Mouse (Mus musculus) intestine, postnatal 0 days (tissue): Measurements from ENCODE around the gene Rgs3. TPM values are rescaled to one million over a fixed set of nuclear protein-coding genes. Genes with fewer than 3 reads are reported as not detected.

Experiments
- ATAC-seq: fragments of 200-750 bp; cut with Nextera tagmentation; 2 replicates; pipeline ENCODE4 v1.8.0; 2017; ENCODE audit warnings: mild to moderate bottlenecking, moderate TSS enrichment, moderate library complexity
- H3K27ac ChIP-seq: fragments of 300-500 bp; sonication (generic); 2 replicates; pipeline ENCODE4 v1.5.1; 2014; ENCODE audit warnings: mild to moderate bottlenecking, low read depth, low read length, moderate library complexity
- H3K27me3 ChIP-seq: fragments of 300-500 bp; sonication (generic); replicated peaks from 2 replicates; pipeline ENCODE4 v1.6.1; 2014; ENCODE audit warnings: low read length, mixed read lengths; ENCODE audit not compliant: control insufficient read depth, insufficient read depth
- H3K36me3 ChIP-seq: fragments of 300-500 bp; sonication (generic); 2 replicates; pipeline ENCODE4 v1.6.1; 2014; ENCODE audit warnings: mild to moderate bottlenecking, moderate library complexity; ENCODE audit not compliant: control insufficient read depth, insufficient read depth
- H3K4me1 ChIP-seq: fragments of 300-500 bp; sonication (generic); replicated peaks from 2 replicates; pipeline ENCODE4 v1.6.1; 2014; ENCODE audit warnings: antibody characterized with exemption, low read length, mixed read lengths; ENCODE audit not compliant: control insufficient read depth, insufficient read depth
- H3K4me2 ChIP-seq: fragments of 300-500 bp; sonication (generic); replicated peaks from 2 replicates; pipeline ENCODE4 v1.6.1; 2014; ENCODE audit warnings: low read depth, mild to moderate bottlenecking, moderate library complexity
- H3K4me3 ChIP-seq: fragments of 300-500 bp; sonication (generic); 2 replicates; pipeline ENCODE4 v1.5.1; 2014; ENCODE audit warnings: low read depth, low read length
- H3K9ac ChIP-seq: fragments of 300-500 bp; sonication (generic); 2 replicates; pipeline ENCODE4 v1.6.1; 2014; ENCODE audit warnings: mild to moderate bottlenecking, low read depth, low read length
- H3K9me3 ChIP-seq: fragments of 300-500 bp; sonication (generic); 2 replicates; pipeline ENCODE4 v1.6.1; 2016; ENCODE audit warnings: mixed run types; ENCODE audit not compliant: control insufficient read depth
- CTCF ChIP-seq: sonication (generic); IDR thresholded peaks from 2 replicates; pipeline ENCODE4 v1.5.1; 2016; ENCODE audit warnings: low read depth, mild to moderate bottlenecking, control low read depth, antibody characterized with exemption, moderate library complexity
- WGBS: fragments of 180-500 bp; shearing (Covaris S2); extraction: QIAGEN DNeasy Blood & Tissue Kit; methylation state at CpG from one replicate; pipeline ENCODE4 v1.1.7; 2014; 5-methylcytosine and 5-hydroxymethylcytosine counted together
- polyA plus RNA-seq: library from polyadenylated mRNA; unstranded; fragments of >200 nt; fragmentation: Nextera tagmentation; extraction: Ambion mirVana; gene quantifications from 2 replicates; pipeline ENCODE4 v1.2.1, GENCODE M21; 2015

Gene Rgs3
- polyA plus RNA-seq, 1 experiment from 2014 or later: 30.1 TPM

DNA sequence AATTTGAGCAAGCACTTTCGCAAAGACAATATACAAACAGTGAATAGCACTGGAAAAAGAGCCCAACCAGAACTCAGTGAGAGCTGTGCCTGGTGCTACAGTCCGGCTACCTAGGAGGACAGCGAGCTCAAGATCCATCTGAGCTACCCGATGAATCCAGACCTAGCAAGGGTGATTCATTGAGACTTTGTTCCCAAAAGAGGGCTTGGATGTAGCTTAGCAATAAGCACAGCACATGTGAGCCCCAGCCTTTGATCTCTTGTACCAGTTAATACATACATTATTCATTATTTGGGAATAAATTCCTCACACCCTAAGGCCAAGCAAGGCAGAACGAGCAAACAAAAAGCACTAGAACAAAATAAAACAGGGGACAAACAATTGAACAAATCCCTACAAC lies 34.8 kb downstream of the Rgs3 start:
- H3K27ac ChIP-seq: no peak overlapping the region
- WGBS: 79% methylated on average over 5 of the region's 5 CpGs
- H3K9me3 ChIP-seq: no peaks in the 10 kb centered on the region
- no peaks in the 10 kb centered on the region for H3K36me3 ChIP-seq
- H3K27me3 ChIP-seq: no peaks in the 10 kb centered on the region
- H3K4me2 ChIP-seq: no peak overlapping the region
- H3K4me3 ChIP-seq: no peak overlapping the region
- H3K4me1 ChIP-seq: no peaks in the 10 kb centered on the region
- no peak for ATAC-seq
- no peak for TF ChIP-seq CTCF
- H3K9ac ChIP-seq: no peak overlapping the region

DNA sequence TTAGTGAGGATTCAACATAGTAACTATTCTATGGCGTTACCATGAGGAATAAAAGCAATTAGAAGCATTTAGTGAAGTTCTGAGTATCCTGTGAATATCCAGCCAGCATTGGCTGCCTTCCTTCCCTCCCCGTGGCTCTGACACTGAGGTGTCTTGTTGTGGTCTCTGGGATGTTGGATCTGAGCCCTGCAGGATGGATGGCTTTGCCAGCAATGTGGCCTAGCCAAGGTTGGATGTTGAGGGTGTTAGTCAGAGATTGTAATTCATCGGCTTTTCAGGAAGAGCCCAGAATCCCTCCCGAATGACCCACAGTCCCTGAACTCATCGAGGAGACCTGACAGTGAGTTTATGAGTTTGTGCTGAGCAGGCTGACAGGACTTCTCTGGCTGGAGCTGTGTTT lies 36.4 kb downstream of the Rgs3 start:
- Histone ChIP-seq H3K4me2 (no peak overlapping the region), H3K27ac (no peak overlapping the region), H3K9me3 (no peaks in the 10 kb centered on the region), H3K27me3 (no peaks in the 10 kb centered on the region), H3K9ac (no peak overlapping the region), H3K36me3 (no peaks in the 10 kb centered on the region), H3K4me1 (no peaks in the 10 kb centered on the region), H3K4me3 (no peak overlapping the region)
- WGBS: 67% methylated on average over 5 of the region's 5 CpGs
- TF ChIP-seq CTCF: no peak
- no peak for ATAC-seq

DNA sequence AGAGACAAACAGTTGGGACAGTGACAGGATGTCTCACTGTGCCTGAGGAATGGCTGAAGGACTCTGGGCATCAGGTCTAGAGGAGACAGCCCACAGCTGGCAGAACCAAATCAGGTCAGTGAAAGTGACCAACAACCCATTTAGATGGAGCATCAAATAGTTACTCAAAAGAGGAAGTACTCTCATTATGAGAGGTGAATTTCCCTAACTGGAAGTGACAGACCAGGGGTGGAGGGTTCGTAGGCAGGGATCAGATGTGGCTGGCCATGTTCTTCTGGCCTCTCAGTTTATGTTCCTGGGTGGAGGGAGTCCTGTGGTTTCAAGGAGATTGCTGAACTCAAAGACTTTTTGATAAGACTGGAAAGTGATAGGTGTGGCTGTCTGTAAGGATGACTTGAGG lies 40.9 kb downstream of the Rgs3 start:
- TF ChIP-seq CTCF: no peak
- 0 out of 2 replicates have a peak, but pooled peaks cover 3% of the 10 kb centered on the region for H3K36me3 ChIP-seq
- no peaks in the 10 kb centered on the region for H3K27me3 ChIP-seq
- H3K9me3 ChIP-seq: no peaks in the 10 kb centered on the region
- no peak overlapping the region for H3K4me2 ChIP-seq
- no peak overlapping the region for H3K27ac ChIP-seq
- H3K4me1 ChIP-seq: no peaks in the 10 kb centered on the region
- no peak overlapping the region for H3K4me3 ChIP-seq
- H3K9ac ChIP-seq: no peak overlapping the region
- no peak for ATAC-seq
- WGBS: 70% methylated on average over 1 of the region's 1 CpGs

DNA sequence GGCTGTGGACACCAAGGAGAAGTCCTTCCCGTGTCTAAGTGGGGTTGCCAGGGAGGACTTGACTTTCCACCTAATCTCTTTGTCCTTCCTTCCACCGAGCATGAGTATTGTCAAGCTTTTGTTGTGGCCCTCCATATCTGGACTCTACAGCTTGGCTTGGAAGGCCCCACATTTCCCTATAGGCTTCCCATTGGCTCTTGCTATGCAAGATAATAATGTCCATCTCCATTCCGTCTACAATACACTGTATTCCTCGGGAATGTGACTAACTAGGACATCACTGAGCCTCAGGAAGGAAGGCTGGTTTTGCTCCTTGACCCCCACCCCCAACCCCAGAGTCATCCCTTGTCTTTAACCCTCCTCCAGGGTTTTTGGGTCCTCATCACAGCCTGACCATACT lies 44.0 kb downstream of the Rgs3 start:
- Histone ChIP-seq H3K36me3 (peaks cover 3% of the 10 kb centered on the region; the same call in 1 of the 2 replicates), H3K4me3 (no peak overlapping the region), H3K9me3 (no peaks in the 10 kb centered on the region), H3K4me1 (no peaks in the 10 kb centered on the region), H3K9ac (no peak overlapping the region), H3K27me3 (no peaks in the 10 kb centered on the region), H3K4me2 (no peak overlapping the region), H3K27ac (no peak overlapping the region)
- 83% methylated on average over 4 of the region's 4 CpGs for WGBS
- no peak for TF ChIP-seq CTCF
- ATAC-seq: no peak

DNA sequence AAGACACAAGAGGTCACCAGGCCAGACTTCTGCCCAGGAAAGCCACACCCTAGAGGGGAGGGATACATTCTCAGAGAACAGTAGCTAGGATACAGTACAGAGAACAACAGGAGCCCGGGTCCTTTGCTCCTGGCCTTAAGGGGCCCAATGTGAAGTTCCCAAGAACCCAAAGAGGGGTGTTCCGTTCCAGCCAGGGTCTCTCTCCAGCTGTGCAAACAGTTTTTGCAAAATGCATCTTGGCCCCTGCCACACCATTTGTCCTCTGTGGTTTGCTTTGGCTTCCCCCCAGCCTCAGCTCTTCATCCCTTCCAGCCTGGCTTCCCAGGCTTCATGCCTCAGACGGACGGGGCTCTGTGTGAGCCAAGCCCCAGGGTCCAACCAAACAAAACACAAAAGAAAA lies 44.4 kb downstream of the Rgs3 start:
- 70% methylated on average over 4 of the region's 4 CpGs for WGBS
- H3K9ac ChIP-seq: no peak overlapping the region
- H3K9me3 ChIP-seq: no peaks in the 10 kb centered on the region

DNA sequence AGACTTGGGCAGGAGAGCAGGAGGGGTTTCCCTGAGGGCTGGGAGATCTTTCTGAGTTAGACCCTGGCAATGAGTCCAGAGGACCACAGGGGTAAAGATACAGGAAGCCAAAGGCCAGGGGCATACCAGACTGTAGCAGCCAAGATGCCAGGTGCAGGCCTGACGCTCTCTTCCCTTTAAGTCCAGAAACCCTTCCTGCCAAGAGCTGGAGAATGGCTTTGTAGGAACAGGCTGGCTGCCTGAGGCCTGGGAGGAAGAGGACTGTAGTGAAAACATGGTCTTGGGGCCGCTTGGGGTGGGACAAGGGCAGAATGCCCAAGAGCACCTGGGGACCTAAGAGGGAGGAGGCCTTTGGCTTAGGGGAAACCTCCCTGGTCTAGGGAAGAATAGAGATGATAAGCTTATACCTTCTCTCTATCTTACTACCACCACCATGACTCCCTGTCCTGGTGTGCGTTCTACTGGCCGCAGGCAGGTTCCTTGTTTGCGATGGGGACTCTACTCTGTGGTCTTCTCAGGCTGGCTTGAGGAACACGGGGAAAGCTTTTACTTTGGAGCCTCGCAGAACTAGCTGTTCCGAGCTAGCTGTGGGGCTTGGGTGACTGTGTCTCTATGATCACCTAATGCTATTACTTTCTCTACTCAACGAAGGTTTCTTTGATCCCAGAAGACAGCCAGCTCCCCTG lies 46.4 kb downstream of the Rgs3 start:
- no peak overlapping the region for H3K4me3 ChIP-seq
- ATAC-seq: no peak
- peaks cover 3% of the 10 kb centered on the region; the same call in 1 of the 2 replicates for H3K36me3 ChIP-seq
- H3K4me2 ChIP-seq: no peak overlapping the region
- no peaks in the 10 kb centered on the region for H3K27me3 ChIP-seq
- H3K27ac ChIP-seq: no peak overlapping the region
- H3K9me3 ChIP-seq: no peaks in the 10 kb centered on the region
- no peaks in the 10 kb centered on the region for H3K4me1 ChIP-seq
- TF ChIP-seq CTCF: no peak
- 83% methylated on average over 9 of the region's 9 CpGs for WGBS
- H3K9ac ChIP-seq: no peak overlapping the region

More for the DNA sequence above, 44.4 kb downstream of the Rgs3 start:
- H3K36me3 ChIP-seq: peaks cover 3% of the 10 kb centered on the region; the same call in 1 of the 2 replicates
- H3K27me3 ChIP-seq: no peaks in the 10 kb centered on the region
- H3K27ac ChIP-seq: no peak overlapping the region
- no peaks in the 10 kb centered on the region for H3K4me1 ChIP-seq
- H3K4me3 ChIP-seq: no peak overlapping the region
- no peak overlapping the region for H3K4me2 ChIP-seq
- TF ChIP-seq CTCF: no peak
- ATAC-seq: no peak

DNA sequence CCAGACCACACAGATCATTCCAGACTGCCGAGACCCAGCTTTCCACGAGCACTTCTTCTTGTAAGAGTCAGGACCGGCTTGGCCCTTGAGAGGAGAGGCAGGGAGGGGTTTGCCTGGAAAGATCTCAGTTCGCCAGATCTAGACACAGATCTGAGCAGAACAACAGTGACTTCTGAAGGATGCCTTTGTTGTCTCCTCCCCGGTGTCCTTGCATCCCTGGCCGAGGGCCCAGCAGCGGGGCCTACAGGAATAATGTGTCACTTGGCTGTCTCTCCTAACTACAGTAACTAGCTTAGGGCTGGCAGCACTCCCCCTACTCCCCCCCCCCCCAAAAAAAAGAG lies 46.9 kb downstream of the Rgs3 start:
- Histone ChIP-seq H3K27ac (no peak overlapping the region), H3K4me3 (no peak overlapping the region), H3K4me2 (no peak overlapping the region), H3K4me1 (no peaks in the 10 kb centered on the region), H3K36me3 (peaks cover 3% of the 10 kb centered on the region; the same call in 1 of the 2 replicates), H3K27me3 (no peaks in the 10 kb centered on the region), H3K9me3 (no peaks in the 10 kb centered on the region), H3K9ac (no peak overlapping the region)
- no peak for ATAC-seq
- WGBS: 58% methylated on average over 7 of the region's 7 CpGs
- no peak for TF ChIP-seq CTCF
